Mouse (Mus musculus): Measurements from ENCODE around the gene Aldh3a1.
"Not testable (repeated sequence)": the region's sequence is repeated elsewhere in the genome, so short reads cannot be mapped to it uniquely, and the experiment has no call there.

Aldh3a1 gene

DNA sequence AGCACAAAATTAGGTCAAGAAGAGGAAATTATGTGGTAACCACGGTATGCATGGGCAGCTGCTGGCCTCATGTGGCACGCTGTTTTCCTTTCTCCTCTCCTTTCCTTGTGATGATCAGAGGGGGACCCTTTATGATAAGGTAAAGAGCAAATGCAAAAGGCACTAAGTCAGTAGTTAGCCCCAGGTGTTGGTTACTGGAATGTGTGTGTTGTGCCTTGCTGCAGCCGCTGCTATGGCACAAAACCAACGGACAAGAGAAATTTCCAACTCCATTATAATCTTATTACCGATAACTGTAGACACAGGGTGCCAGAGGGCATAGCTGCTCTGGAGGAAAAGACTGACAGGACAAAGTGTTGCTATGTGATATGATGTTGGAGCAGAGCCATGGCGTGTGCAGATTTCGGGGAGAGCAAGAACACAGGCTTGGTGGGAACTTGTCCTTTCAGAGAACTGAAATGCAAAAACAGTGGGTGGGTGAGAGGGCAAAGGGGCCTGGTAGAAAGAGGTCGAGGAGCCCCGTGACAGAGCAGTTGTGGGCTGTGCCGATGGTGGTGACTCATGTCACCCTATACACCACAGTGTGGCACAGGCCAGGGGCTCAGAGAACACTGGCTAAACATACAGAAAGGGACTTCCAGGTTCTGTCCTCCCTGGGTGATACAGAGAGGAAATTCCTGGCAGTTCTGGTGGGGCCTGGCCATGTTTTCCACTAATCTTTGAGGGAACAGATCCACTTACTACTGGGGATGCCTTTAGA, at the start of gene Aldh3a1:
Gene Aldh3a1, plus strand, starts transcription at position 51 of the 760 bp plus-strand sequence.
- DNase-seq, result no peak

- no peak for DNase-seq
Observed at GRCm38 (mm10) chr11:61158141-61158540, 49.2 kb upstream of the Aldh3a1 start.

GRCm38 (mm10) chr11:61159796-61160732, 47.3 kb upstream of the Aldh3a1 start:
- DNase-seq, result no peak

DNA sequence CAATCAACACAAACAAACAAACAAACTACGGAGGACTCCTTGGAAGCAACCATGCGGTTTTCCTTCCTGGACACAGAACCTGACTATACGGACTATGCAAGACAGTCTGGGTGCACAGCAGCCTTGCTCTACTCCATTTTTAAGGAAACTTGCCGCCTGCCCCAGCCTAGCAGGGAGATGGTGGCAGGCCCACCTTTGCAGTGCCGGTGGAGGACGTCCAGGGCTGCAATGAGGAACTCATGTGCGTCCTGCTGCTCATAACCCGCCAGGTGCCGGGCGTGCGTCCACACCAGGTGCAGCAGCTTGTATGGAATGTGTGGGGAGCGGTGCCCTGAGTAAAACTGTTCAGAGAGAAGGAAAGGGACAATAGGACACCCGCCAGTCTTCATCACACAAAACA, 46.2 kb upstream of the Aldh3a1 start:
- DNase-seq, result no peak

- no peak for DNase-seq
Observed at GRCm38 (mm10) chr11:61162776-61163175, 44.6 kb upstream of the Aldh3a1 start.

GRCm38 (mm10) chr11:61163341-61163740, 44.0 kb upstream of the Aldh3a1 start:
- DNase-seq, result no peak

DNA sequence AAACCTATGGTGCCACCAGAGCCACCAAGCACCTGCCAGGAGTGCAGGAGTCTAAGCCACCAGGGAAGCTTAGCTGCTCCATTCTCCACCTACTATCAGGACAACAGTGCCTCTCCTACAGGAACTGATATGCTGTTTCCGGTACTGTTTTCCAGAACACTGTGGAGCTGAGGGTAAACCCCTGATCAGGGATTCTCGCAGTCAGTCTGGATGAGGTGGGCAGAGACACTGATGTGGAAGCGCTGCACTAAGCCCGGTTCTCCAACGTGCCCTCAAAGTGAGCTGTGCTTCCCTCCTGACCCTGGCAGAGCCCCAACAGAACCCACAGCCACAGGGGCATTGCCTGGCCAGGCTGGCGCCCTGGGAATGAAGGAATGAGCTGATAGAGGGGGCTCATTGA, 43.0 kb upstream of the Aldh3a1 start:
- DNase-seq, result no peak

DNA sequence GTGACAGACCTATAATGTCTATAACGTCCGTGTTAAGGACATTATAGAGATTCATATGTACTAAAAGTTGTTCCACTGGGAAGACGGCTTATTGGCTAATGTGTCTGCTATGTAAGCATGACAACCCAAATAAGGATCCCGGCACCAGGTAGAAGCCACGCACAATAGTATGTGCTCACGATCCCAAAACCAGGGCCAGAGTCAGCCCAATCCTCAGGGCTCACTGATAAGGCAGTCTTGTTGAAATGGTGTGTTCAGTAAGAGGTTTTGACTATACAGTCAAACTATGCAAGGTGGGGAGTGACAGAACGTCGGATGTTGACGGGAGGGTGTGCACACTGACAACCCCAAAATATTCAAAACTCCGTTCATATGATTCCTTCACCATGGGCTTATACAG, 42.5 kb upstream of the Aldh3a1 start:
- no peak for DNase-seq

DNA sequence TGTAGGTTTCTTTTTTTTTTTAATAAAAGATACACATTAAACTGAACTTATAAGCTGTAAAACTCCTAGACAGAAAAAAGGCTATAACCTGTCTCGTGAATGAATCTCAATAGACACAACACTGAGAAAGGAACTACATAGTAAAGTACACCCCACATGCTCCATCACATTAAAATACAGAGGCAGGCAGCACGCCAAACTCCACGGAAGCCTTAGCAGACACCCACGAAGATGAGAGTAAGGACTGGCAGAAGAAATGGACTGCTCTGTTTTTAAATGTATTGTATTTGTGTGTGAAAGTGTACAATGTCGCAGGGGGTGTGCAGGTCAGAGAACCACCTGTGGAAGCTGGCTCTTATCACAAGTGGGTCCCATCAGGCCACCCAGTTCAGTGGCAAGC, 37.2 kb upstream of the Aldh3a1 start:
- no peak for DNase-seq

- not testable (repeated sequence) for DNase-seq
Observed at GRCm38 (mm10) chr11:61173477-61173876, 33.9 kb upstream of the Aldh3a1 start.

GRCm38 (mm10) chr11:61174291-61174820, 33.0 kb upstream of the Aldh3a1 start:
- DNase-seq, result peak; percentile 69

DNA sequence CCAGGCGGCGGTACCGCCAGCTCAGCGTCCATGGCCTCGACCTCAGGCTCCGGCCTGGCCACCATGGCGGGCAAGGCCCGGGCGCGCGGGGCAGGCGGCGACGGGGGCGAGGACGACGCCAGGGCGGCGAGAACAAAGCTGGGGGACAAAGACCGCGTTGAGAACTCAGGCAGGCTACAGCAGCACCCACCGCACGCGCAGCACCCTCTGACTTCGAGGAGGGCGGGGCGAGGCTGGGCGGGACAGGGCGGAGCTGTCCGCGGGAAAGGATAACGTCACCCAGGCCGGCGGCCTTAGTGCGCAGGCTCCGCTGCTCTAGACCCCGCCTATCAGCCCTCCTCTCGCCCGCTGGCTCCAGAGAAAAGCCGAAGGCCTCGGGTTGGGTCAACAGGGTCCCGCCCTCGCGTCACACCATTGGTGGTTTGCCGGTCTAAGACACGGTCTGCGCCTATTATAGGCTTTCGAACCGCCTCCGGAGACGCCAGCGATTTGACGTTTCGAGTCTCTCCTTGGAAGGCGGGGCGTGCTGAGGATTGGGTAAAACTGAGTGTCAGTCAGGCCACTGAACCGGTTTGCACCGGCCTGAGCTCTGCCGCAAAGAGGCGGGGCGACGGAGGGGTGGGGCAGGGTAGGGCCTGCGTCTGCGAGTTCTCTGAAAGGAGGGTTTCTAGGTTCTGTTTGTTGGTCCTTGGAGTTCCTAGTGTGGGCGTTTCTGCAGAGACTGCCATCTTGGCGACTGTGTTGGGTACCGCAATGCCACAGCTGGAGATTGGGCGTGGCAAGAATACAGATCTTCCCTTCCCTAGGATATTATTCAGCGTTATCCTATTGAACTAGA, 32.3 kb upstream of the Aldh3a1 start, which contains the start of gene Usp22:
Gene Usp22, minus strand, starts transcription at position 235 of the 838 bp plus-strand sequence.
- DNase-seq, result peak; percentile 100

DNA sequence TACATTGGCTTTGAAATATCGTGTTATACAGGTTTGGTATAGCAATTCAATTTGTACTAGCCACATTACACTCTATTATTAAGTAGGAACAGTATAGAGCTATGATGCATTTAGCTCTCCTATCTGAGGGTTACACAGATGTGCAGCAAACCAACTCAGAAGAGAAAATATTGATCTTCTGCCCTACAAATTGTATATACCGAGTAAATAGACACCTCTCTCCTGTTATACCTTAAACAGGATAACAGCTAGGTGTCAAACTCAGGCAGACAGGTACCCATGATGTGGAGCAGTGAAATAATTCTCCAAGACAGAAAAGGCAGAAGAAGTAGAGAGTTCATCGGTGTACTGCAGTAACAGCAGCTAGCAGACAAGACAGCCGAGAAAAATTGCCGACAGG, 31.6 kb upstream of the Aldh3a1 start:
- no peak for DNase-seq

DNA sequence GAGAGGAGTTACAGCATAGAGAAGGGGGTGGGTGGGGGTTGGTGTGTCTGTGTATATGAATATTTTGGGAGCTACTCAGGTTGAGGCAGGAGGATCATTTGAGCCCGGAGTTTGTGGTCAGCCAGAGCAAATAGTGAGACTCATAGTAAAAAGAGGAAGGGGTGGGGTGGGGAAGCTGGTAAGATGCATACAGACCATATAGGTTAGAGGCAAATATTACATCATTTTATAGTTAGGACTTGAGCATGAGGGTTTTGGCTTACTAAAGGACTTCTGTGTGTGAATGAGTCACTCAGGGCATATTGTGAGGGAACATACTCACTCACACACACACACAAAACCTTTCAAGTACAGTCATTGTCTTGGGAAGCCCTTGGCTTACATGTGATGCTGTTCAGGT, 31.0 kb upstream of the Aldh3a1 start:
- no peak for DNase-seq

DNA sequence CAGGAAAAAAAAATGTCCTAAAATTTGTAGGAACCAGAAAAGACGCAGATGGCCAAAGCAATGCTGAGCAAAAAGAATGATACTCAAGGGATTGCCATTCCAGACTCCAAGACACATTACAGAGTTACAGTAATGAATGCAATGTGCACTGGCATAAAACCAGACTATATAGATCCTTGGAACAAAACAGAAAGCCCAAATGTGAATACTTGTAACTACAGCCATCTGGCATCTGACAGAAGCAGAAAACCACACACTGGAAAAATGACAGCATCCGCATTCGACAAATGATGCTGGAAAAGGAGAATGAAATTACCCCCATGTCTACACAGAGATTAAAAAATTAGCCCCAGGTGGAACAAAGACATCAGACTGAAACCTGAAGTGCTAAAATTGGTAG, 27.0 kb upstream of the Aldh3a1 start:
- DNase-seq, result no peak

DNA sequence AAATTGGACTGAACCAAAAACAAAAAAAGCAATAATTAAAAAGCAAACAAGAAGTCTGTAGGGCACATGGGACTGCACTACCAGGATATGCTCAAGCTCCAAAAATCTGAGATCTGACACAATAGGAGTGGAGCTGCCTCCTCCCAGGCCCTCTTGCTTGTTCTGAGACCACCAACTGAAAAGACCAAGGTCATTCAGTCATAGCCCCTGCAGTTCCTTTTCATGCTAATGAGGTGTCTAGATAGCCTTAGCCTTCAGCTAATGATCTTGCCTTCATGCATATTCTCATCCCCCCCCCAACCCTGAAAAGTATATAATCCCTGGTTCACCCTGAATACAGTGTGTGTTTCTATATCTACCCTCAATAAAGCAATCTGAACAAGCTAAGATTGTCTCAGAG, 25.7 kb upstream of the Aldh3a1 start:
- no peak for DNase-seq

DNA sequence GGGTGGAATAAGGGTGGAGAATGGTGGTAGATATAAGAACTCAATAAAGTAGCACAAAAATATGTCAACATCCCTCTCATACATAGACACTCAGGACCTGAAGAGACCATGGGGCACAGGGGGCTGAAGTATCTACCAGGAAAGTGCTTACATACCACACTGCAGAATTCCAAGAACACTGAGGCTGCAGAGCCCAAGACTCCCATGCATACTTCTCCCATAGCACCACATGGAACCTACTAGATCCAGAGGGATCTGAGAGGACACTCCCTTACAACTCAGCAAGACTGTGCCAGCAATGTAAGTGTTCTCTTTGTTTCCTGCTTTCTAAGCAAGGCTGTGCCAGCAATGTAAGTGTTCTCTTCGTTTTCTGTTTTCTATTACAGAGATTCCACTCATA, 23.5 kb upstream of the Aldh3a1 start:
- no peak for DNase-seq

GRCm38 (mm10) chr11:61190776-61191175, 16.6 kb upstream of the Aldh3a1 start:
- DNase-seq, result no peak

DNA sequence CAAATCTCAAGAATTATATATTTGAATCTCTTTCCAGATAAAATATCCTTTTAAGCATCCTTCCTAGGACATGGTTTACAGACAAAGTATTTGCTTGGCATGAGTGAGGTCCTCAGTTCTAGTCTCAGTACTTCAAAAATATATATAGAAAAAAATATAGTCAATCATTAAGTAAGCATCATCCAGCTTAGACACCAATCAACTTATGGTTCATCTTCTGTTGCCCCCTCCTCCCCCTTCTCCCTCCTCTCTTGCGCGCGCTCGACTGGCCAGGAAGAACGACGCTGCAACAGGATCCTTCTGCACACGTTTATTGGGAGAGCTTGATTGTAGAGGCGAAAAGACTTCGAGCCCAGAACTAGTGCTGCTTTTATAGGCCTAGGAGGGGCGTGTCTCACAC, 15.2 kb upstream of the Aldh3a1 start:
- not testable (repeated sequence) for DNase-seq

GRCm38 (mm10) chr11:61192779-61193178, 14.6 kb upstream of the Aldh3a1 start:
- no peak for DNase-seq

GRCm38 (mm10) chr11:61193392-61193791, 13.9 kb upstream of the Aldh3a1 start:
- DNase-seq, result peak; percentile 86

DNA sequence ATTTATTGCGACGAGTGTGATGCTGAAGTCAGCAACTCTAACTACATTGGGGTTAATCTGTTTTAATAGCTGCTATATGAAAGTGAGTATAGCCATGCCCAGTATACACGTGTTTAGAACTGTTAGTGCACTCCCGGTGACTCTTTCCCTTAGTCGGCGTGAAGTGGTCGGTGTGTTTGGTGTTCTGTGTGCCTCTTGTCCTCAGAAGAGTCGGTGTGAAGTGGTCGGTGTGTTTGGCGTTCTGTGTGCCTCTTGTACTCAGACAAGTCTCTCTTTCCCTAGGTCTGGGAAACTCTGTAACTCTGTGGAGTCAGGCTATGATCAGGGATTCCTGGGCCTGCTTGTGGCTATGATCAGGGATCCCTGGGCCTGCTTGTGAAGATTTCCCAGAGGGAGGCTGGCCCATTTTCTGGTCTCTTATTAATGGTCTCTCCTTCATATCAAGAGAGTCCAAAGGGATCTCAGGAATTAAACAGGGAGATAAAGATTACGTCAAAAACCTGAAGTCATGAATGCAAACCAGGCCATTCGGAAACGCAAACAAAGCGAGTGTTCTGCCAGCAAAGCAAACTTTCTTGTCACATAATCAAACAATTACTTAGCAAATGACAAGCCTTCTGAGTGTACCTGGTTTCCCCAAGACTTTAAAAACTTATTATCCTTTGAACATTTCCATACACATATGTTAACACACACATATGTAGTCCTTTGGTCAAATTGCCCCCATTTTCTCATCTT, 10.6 kb upstream of the Aldh3a1 start:
- no peak for DNase-seq

Measured in kidney, postnatal 14 days (tissue).